Mouse (Mus musculus) cerebellum, postnatal 14 days (tissue): ENCODE measurements around the gene Sox6.

Experiments used
- DNase-seq, 2 experiments: peaks; one replicate each; pipeline ENCODE4 v3.0.0; 2021; ENCODE audit warnings: mixed read lengths in 2 of 2

Gene Sox6

DNA sequence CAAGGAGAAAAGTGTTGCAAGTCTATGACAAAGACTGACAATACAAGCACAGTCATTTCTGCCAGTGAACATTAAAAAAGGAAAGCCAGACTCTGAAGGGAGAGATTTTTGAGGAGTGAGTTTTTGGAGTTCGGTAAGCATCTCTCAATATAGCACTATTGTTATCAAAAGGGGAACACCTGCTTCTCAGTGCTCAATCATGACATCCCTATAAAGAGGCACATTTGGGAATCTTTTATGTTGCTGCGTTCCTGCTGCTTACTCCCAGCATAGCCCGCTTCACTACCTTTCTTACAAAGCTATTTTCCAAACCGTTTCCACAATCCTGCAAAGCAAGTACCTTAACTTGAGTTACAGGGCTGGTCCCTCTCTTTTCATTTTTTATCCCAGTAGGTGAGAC is 488.9 kb downstream of the Sox6 start:
- DNase-seq: no peak

DNA sequence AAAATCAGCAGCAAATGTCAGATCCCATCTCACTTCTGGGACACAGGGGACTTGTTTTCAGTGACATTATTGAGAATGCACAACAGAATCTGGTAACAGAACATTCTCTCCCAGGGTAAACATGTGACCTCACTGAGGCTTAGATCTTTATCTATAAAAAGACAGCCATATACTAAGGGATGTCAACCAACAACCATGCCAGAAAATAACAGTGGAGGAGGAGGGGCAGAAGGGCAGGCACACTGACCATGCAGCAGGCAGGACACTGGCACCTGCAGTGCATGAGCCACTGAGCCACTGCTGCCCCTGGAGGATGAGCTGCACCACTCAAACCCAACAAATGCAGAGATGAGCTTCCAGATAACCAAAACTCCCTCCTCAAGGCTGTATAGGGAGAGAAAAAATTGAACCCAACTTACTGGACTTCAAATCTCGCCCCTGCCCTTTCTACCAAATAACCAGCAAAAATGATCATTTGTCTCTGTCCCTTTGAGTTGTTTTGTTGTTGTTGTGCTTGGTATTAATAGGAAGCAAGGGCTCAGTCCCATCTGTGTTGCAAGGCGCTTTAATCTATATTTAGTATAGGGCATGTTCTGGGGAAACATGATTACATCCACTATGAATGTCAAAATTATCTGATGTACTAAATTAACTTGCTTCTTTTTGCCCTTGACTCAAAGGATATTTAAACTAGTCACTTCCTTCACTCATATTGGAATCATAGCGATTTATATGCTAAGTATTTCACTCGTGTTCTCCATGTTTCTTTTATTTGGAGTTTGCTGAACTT is 492.8 kb downstream of the Sox6 start:
- DNase-seq: no peak

DNA sequence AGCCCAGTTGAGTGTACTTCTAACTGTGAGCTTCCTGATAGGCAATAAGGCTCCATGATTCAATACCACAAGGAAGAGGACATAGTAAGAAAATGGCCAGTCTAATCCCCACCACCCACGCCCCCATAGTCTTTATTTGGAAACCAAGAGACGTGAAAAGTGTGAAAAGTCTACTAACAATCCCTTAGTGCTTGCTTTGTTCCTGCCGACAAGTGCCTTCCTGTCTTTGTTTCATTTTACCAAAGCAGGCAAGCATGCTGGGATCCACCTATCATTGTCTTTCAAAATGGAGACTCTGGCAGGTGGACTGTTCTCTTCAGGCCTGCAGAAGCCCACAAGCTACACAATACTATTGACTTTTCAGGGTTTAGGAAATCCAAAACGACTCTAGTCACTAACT is 495.0 kb downstream of the Sox6 start:
- no peak for DNase-seq

DNA sequence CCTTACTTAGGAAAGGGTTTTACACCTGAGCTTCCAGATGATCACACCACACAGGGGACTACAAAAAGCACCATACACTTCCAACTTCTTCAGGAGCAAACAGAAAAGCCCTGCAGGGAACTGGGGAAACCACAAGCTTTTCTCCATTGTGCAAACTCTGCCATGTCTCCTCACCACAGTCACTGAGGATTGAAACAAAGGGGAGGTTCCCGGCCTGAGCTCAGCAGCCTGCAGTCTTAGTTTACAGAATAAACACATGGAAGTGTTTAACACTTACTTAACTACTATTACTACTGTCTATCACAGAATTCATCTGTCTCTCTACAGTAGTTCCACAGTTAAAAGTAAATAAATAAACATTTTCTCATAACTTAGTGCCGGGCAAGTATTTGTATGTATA is 498.3 kb downstream of the Sox6 start:
- no peak for DNase-seq

DNA sequence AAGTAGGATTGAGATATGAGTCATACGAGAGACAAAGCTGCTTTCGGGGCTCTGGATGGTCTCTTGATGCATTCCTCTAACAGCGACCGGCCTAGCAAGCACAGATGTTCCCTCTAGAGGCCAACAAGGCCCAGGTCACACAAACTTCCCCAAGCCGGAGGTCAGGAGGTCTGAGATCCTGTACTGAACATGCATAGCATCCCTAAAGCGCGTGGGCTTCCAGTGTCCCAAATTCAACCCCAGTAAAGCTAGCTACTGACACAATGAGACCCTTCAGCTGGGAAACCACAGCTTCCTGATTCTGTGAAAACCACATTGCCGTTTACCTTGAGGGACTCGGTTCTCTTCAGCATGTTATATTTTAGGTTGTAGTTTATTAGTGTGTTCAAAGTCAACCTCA is 499.6 kb downstream of the Sox6 start:
- no peak for DNase-seq

DNA sequence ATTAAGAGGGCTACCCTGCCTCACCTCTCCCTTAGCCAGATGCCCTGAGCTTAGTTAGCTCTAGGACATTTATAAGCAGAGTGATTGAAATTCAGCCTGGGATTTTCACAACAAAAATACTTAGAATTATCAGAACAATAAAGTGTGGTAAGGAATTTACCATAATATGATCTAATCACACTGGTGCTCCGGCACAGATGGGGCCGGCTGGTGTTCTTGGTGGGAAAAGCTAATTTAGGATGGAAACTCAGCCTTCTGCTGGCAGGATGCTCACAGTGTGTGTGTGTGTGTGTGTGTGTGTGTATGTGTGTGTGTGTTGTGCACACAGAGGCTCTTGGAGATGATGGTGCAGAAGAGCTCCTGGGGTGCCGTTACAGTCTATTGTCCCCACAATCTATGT is 501.0 kb downstream of the Sox6 start:
- DNase-seq: peak in 1 of 2 experiments; percentile 7

DNA sequence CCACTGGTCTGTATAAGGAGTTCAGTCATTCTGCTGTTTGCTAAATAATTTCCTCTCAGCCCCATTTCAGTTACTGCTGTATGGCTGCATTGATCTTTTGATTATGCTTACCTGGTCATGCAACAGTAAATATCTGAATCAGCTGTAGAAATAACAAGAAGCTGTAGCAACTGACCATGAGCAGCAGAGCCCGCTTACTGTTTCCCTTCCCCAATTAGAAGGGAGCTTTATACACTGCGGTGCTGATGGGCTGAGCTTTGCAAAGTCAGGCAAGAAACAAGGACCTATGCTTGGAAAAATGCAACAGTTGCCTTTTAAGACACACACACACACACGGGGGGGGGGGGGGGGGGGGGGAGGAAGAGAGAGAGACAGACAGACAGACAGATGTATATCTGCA is 502.1 kb downstream of the Sox6 start:
- no peak for DNase-seq

DNA sequence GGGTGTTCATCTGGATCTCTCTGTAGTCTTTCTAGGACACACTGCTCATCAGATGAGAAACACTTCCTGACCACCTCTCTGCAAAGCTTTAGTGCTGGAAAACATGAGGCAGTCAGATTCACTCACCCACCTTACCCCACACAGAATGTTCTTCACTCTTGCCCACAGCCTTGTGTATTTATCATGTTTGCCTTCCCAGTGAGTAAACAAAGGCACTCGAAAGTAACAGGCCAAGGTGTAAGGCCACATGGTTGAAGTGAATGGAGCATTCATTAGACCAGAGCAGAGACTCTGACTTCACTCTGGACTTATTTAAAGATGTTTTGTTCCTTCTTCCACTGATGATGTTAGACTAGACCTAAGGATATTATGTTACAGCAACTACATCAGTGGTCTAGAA is 506.7 kb downstream of the Sox6 start:
- DNase-seq: no peak

DNA sequence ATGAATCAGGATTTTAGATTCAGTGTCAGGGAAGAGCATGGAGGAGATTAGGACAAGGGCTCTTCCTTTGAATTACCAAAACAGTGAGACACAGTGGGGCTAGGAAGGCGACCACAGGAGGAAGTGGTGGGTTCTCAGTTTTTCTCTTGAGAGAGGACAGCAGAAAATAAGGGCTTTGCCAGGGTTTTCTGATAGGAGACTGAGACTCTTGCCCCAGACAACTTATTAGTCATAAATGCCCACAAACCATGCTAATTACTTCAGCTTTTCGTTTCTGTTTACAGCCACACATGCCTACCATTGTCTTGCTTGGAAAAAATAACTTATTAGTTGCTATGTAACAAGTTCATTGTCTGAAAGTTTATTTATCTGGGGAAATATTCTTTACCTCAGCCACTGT is 507.4 kb downstream of the Sox6 start:
- no peak for DNase-seq

DNA sequence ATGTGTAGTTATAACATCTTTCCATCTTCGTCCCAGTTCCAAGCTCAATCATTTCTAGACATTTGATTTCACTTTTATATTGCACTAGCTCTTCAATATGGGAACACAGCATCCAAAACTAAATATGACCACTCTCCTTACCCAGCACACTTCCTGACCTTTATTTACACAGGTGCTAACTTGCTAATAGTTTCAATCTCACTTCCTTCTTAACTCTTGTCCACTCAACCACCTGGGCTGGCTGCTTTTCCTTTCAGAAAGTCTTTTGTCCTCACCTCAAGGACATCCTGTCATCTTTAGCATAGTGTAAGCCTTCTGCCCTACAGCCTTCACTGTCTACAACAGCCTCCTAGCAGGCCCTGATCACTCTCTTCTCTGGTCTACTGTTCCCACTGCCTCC is 520.9 kb downstream of the Sox6 start:
- DNase-seq: no peak

DNA sequence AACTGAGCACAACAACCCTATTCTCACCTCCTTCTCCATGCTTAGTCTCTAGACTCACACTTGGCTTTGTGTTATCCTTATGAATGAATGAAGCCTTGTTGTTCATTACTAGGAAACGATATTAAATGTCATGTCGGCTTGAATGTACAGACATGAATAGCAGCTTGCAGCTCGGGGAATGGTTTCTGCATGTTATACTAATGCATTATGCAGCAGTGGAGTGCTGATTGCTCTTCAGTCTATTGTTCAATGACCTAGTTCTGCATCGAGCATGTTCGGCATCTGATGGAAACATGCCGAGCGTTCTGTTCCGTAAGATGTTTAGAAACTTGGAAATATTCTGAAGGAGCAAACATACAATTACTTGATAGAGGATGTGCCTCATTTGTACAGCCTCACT is 524.9 kb downstream of the Sox6 start:
- DNase-seq: no peak

DNA sequence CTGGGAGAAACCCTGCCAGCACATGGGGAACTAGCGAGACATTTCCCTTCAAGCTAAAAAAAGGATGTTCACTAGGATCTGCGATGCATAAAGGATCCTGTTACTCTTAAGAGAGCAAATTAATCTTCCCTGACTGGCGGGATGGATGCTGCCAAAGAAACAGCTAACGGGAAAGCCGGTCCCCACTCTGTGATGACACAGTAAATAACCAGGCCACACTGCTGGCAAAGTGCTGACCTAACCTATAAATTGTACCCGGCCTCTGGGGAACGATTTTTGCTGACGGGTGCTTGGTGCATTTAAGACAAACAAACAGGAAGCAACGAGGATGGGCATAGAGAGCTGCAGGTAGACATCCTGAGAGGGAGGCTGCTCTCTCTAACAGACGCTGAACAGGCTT is 526.8 kb downstream of the Sox6 start:
- peak; percentile 7 to 10 for DNase-seq

DNA sequence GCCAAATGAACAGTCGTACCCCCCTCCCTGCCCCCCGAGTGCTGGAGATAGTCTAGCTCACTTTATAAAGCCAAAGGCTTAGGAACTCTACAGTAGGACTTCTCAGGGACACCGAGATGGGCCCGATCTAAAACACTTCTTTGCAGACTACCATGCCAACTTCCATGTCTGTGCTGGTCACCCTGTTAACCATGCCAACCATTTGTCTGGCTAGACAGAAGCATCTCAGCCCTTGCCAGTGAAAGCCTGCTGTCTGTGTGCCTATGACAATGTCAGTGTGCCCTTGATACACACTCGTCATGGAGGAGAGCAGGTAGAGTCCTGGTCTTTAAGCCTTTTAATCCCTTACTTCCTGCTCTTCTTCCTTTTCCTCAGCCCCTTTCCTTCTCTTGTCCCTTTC is 527.5 kb downstream of the Sox6 start:
- peak; percentile 26 to 43 for DNase-seq

DNA sequence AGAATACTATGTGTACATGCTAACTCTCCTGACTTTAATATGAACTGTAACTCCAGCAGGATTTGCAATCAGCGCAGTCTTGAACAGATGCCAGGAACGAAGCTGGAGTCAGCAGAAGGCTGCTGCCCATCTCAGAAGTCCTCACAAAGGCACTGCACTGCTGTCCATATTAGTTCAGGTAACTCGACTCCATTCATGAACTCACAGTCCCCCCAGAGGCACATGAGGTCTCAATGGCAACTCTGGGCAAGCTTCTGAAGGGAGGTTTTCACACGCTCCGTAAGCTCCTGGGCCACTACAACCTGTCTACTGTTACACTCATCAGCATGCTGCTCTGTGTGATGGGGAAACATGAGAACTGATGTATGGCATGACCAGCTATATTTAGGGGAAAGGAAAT is 528.6 kb downstream of the Sox6 start:
- peak; percentile 29 to 40 for DNase-seq

DNA sequence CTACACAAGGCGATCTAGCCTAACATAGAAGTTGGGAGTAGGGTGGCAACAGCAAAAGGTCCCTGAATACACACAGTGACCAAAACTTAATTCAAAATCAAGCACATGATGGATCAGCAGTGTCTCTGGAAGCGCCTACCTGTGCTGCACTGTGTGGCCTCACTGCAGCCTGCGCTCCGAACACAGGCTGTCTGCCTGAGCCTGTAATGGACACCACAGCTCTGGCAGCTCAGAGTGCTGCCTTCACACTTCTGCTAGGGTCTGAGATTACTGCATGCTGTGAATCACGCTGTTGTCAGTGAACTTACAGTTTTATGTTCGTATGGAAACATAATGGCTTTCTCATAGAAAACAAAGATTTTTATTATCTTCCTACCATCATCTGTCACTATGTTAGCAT is 532.2 kb downstream of the Sox6 start:
- DNase-seq: no peak

DNA sequence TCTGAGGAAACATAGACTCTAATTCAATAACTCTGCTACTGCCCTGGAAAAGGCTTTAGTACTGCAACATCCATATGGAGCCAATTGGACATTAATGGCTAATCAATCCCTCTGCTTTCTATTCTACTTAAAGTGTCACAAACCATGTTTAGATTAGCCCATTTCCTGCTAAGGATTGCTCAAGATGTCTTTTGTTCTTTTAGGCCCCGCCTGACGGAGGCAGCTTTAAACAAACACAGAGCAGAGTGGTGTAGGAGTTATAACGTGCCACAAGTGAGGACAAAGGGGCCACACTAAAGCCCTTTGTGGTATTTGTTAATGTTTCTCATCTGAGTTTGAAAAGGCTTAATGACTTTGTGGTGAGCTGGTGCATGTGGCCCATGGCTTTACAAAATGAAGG is 537.1 kb downstream of the Sox6 start:
- no peak for DNase-seq

DNA sequence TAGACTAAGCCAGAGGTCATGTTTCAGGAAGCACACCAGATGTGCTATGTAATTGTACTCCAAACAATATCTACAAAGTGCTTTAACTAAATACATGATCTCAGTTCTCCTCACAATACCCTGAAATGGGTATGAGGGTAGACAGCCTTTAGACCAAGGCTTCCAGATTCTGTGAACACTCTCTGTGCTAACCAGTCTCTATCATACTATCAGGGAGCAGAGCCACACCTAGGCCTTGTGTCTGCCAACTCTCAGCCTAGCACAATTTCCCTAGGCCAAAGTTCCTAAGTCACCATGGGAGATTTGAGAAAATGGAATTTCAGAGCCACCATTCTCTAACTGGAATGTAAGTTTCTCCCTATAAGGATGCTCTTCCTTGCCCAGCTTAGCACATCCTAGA is 537.8 kb downstream of the Sox6 start:
- no peak for DNase-seq

DNA sequence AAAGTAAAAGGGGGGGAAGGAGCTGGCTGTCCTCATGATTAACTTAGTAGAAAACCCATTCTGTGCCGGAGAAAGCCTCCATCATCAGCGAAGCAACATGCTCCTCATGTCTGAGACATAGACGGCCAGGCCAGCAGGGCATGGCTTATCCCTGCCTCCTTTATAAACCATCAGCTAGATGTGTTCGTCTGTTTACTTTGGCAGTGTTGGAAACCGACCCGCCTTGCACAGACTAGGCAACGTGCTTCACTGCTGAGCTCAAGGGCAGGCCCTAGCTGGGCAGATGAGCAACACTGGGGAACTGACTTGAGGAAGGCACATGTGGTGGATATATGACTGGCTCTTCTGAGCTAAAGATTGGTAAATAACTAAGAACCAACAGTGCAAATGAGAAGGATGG is 538.4 kb downstream of the Sox6 start:
- DNase-seq: no peak

DNA sequence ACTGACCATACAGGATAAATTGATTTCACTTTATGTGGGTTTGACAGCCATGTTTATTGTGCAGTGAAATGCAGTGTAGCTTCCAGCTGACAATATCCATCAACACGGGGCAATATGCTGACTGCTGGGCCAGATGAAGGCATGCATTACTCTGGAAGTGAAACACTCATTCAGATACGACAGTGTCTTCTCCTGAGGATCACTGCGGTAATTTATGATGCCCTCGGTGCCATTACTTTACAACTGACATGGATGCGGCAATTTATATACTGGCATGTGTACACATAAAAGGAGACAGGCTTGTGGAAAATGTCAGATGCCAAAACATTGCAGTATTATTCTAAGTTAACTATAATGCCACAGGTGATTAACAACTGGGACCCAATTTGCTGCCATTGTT is 546.9 kb downstream of the Sox6 start:
- DNase-seq: no peak

DNA sequence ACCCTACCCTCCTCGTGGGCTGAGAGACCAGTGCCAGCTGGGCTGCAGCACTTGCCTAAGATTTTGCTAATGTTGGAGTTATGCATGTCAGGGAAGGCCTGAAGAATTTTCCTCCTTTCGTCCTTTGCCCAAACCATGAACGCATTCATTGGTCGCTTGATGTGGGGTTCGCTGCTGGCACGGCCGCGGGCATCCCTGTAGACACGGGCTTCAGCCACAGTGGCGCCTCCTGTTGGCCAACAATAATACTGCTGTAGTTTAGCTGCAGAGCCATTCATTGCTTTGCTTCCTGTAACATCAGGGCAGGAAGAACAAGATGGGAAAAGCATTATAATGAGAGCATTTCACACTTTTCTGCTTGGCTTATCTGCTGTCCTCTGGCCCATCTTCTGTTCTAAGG is 549.0 kb downstream of the Sox6 start:
- DNase-seq: peak in 1 of 2 experiments; percentile 50

DNA sequence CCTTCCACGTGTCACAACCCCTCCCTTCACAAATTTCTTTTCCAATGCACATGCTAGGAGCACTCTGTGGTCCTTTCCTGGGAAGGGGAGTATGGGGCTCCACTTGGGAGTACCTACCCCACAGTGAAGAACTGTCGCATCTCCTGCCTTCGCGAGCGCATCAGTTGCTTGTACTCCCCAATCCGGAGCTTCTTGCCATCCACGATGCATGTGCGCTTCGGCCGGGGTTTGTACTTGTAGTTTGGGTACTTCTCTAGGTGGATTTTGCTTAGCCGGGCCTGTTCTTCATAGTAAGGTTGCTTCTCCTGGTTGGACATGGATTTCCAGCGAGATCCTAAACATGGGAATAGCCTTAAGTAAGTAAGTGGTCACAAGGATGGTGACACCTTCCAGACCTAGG is 552.2 kb downstream of the Sox6 start:
- no peak for DNase-seq

DNA sequence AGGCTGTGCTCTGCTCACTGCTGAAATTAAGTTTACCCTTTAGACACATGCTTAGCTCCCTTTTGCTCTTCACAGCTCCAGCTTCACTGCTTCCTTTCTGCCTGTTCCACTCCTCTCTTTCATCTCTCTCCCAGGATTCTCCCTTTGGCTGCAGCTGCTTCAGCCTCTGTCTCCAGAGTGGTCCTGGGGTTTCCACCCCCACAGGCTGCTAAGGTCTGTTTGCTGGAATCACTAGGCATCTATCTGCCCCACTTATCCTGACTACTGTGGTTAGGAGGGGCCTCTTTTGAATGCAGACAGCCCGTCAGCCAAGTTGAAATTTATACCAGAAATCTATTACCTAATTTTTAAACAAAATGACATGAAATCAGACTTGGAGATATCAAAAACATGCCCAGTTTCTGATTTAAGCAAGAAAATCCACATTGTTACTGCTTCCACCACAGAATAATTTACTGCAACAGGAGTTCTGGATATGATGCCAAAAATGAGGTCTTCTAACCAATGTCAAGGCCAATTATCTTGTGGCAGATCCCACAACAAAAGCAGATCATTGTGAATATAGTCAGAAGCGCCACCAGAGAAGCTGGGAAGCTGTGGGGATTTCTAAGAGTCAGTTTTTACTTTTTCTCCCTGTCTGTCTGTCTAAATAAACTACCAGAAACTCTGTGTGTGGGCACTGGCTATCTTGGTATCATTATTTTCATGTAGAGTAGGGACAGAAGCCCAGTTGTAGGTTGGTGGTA is 552.8 kb downstream of the Sox6 start:
- no peak for DNase-seq

DNA sequence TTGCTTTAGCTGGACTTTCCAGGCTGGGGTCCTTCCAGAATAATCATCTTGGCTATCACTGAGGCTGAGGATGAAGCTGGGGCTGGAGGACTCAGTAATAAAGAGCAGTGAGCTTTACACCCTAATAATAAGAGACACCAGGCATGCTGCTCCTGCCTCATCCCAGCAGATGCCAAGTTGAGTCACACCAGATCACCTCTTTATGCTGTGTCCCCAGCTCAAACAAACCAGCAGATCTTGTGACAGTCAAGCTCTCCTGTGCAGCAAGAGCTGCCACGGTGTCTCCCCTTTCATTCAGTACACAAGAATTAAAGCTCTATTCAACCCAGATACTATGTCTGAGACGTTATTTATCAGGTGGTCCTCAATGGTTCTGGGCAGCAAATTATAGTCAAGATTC is 560.8 kb downstream of the Sox6 start:
- DNase-seq: no peak

DNA sequence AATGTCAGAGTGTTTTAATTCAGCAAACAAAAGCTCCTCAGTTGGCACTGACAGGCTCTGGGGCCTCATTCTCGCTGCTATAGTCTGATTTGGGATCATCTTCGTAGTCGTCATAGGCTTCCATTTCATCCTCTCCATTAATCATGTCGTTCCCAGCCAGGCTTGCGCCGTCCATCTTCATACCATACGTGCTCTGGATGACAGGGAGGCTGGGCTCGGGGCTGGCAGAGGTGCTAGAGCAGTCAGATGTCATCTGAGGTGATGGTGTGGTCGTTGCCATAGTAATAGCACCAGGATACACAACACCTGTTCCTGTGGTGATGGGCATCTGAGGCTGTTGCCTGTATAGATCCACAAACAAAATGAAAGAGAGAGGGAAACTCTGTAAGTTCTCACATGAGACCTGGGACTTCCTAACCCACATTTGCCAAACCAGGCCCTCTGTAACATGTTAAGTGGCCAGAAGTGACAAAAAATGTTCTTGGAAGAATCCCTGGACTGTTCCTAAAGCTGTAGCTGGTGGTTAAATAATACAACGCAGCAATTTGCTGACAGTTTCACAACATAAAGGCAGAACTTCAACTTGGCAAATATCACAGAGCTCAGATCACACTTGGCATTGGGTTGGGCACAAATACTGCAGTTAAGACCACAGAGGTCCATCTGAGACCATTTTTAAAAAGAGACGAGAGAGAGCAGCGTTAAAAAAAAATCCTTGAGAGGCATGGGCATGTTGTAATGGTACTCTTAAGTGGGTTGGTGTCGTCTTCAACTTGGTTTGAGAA is 561.5 kb downstream of the Sox6 start:
- DNase-seq: peak in 1 of 2 experiments; percentile 30
